In genomic region chr19:15820020-15820419, GRCm38 (mm10) we compare ENCODE assay signal across 20 mouse cellular contexts.
DNase-seq lines count a peak whose midpoint lies in the region; ATAC-seq and TF ChIP-seq lines count a peak whose summit lies in the region.
"Had no signal": no experiment of that assay in that cellular context is flagged by ENCODE, and none has a peak within 500 bp of the region (broad histone marks: within the 10 kb centered on the region; RNA-seq: fewer than 3 reads in every experiment).

No protein-coding gene starts in this region.

- H3K4me1 ChIP-seq in kidney, postnatal 0 days (replicated peaks; ENCODE audit: insufficient read depth, low read length) = no peaks in the 10 kb centered on the region
- H3K4me1 ChIP-seq: embryonic facial prominence, embryonic 10.5 days; forebrain, embryonic 13.5 days; heart, embryonic 13.5 days had no signal

- no peak overlapping the region for H3K4me2 ChIP-seq in kidney, postnatal 0 days (ENCODE audit: low read length)
- H3K4me2 ChIP-seq: forebrain, embryonic 13.5 days; heart, embryonic 13.5 days; hindbrain, embryonic 14.5 days had no signal

- no peak overlapping the region for H3K27ac ChIP-seq in kidney, postnatal 0 days
- H3K27ac ChIP-seq: embryonic facial prominence, embryonic 10.5 days; forebrain, embryonic 13.5 days; heart, embryonic 13.5 days; hindbrain, embryonic 14.5 days had no signal

- 16% methylated on average over 7 of the region's 7 CpGs for WGBS in kidney, postnatal 0 days

- H3K9me3 ChIP-seq in kidney, postnatal 0 days (replicated peaks; ENCODE audit: low read length) = no peaks in the 10 kb centered on the region
- H3K9me3 ChIP-seq: embryonic facial prominence, embryonic 10.5 days; forebrain, embryonic 13.5 days; G1E; heart, embryonic 13.5 days had no signal

- ATAC-seq in kidney, postnatal 0 days (replicated peaks; ENCODE audit: low FRiP score, low read depth) = no peak
- no peak for ATAC-seq in cerebellum, adult (ENCODE audit: insufficient number of reproducible peaks, low FRiP score, low TSS enrichment)
- ATAC-seq: CD4-positive, CD25-positive, alpha-beta regulatory T cell, adult 4 months; forebrain, embryonic 13.5 days; forebrain, postnatal 0 days had no signal

- peak; percentile 22 for DNase-seq in heart, adult 11 months
- DNase-seq in heart, postnatal 10 days = no peak
- DNase-seq in kidney, postnatal 0 days (ENCODE audit: low spot score) = peak; percentile 58
- no peak for DNase-seq in kidney, postnatal 14 days
- peak; percentile 35 for DNase-seq in retina, embryonic 14.5 days (ENCODE audit: low spot score)
- no peak for DNase-seq in layer of hippocampus, adult 18-20 months (ENCODE audit: low spot score in 2 of 2)
- DNase-seq: adrenal gland, postnatal 10 days; B cell, adult 2 months; cerebellum, adult 11-12 months; cerebellum, adult 9-11 months; forebrain, postnatal 0 days; gastrocnemius, postnatal 14 days; heart, postnatal 4 days had no signal

- no peak overlapping the region for H3K4me3 ChIP-seq in kidney, postnatal 0 days (replicated peaks; ENCODE audit: low read depth, low read length)
- H3K4me3 ChIP-seq: embryonic facial prominence, embryonic 10.5 days; forebrain, embryonic 13.5 days; heart, embryonic 13.5 days had no signal

- H3K27me3 ChIP-seq in kidney, postnatal 0 days (ENCODE audit: insufficient read depth, low read length) = no peaks in the 10 kb centered on the region
- H3K27me3 ChIP-seq: forebrain, embryonic 13.5 days; heart, embryonic 13.5 days had no signal

- no peak for TF ChIP-seq CTCF in kidney, postnatal 0 days (IDR thresholded peaks at IDR 0.05; ENCODE audit: low read depth)

- intact Hi-C loops in heart, postnatal 10 days (cut with DNase I) = no loop called here

- H3K36me3 ChIP-seq in kidney, postnatal 0 days (ENCODE audit: insufficient read depth, low read length) = no peaks in the 10 kb centered on the region
- H3K36me3 ChIP-seq: embryonic facial prominence, embryonic 10.5 days; G1E; heart, embryonic 13.5 days had no signal

- H3K9ac ChIP-seq in kidney, postnatal 0 days (ENCODE audit: low read depth, low read length) = no peak overlapping the region
- H3K9ac ChIP-seq: forebrain, embryonic 13.5 days; forebrain, postnatal 0 days; heart, embryonic 13.5 days; hindbrain, embryonic 14.5 days had no signal

Comparison
In these comparisons a context has a peak if more than half of its experiments do, and no peak if none do; other contexts are left out.
1. DNase-seq: peak in heart, adult 11 months (single experiment), kidney, postnatal 0 days (single experiment) and retina, embryonic 14.5 days (single experiment); none in heart, postnatal 10 days (0 of 2), kidney, postnatal 14 days (single experiment) and layer of hippocampus, adult 18-20 months (0 of 2).